Mouse (Mus musculus) adrenal gland, postnatal 36 days (tissue): Measurements from ENCODE around the gene Bag2. TPM values are rescaled to one million over a fixed set of nuclear protein-coding genes. Genes with fewer than 3 reads are reported as not detected.

Source experiments
- DNase-seq, 2 experiments: peaks; one replicate each; pipeline ENCODE4 v3.0.0; 2021; ENCODE audit warnings: mixed read lengths in 1 of 2
- long read RNA-seq, 2 experiments: library from polyadenylated mRNA; stranded (forward); transcript quantifications; one replicate each; pipeline ENCODE4 v2.0.0; 2021; ENCODE audit warnings: borderline sequencing depth in 2 of 2
- total RNA-seq, 2 experiments: library from RNA; stranded (reverse); gene quantifications; 2 replicates each; pipeline ENCODE4 v1.2.3; 2021

Gene Bag2
- 10 to 100 TPM; 14.6 to 17.0 TPM for total RNA-seq
- long read RNA-seq, experiment 1, transcript Bag2-201 (3 exons, 1,860 nt), result major isoform, 17 of 54 reads
- long read RNA-seq, experiment 1, partial matches to known transcripts, result 2 of 54 reads
- long read RNA-seq, experiment 1, other reads (novel, unspliced or antisense), result 35 of 54 reads
- long read RNA-seq, experiment 2, partial matches to known transcripts, result 1 of 8 reads
- long read RNA-seq, experiment 2, other reads (novel, unspliced or antisense), result 5 of 8 reads

GRCm38 (mm10) chr1:33757491-33758041 lies at the start of gene Bag2:
Bag2 (minus strand) TSS chr1:33757795.
- peak; percentile 82 to 88 for DNase-seq

- DNase-seq, result no peak
These were observed 45.7 kb upstream of the Bag2 start for GRCm38 (mm10) chr1:33803323-33803722.

- DNase-seq, result no peak
These were observed 42.0 kb upstream of the Bag2 start for GRCm38 (mm10) chr1:33799620-33800019.

- no peak for DNase-seq
These were observed 30.9 kb upstream of the Bag2 start for GRCm38 (mm10) chr1:33788493-33788892.

GRCm38 (mm10) chr1:33788072-33788471 lies 30.5 kb upstream of the Bag2 start:
- DNase-seq, result no peak

GRCm38 (mm10) chr1:33784561-33784960 lies 27.0 kb upstream of the Bag2 start:
- DNase-seq, result no peak

- DNase-seq, result no peak
These were observed 18.6 kb upstream of the Bag2 start for GRCm38 (mm10) chr1:33776175-33776611.

- DNase-seq, result no peak
These were observed 14.5 kb upstream of the Bag2 start for GRCm38 (mm10) chr1:33772106-33772505.

GRCm38 (mm10) chr1:33771621-33772020 lies 14.0 kb upstream of the Bag2 start:
- DNase-seq, result no peak

GRCm38 (mm10) chr1:33768827-33769226 lies 11.2 kb upstream of the Bag2 start:
- no peak for DNase-seq

GRCm38 (mm10) chr1:33768091-33768787 lies 10.6 kb upstream of the Bag2 start:
- peak in 1 of 2 experiments; percentile 24 for DNase-seq

GRCm38 (mm10) chr1:33766520-33767508 lies 9.2 kb upstream of the Bag2 start:
- DNase-seq, result no peak

- DNase-seq, result no peak
These were observed 8.0 kb upstream of the Bag2 start for GRCm38 (mm10) chr1:33765468-33766080.

- no peak for DNase-seq
These were observed 6.2 kb upstream of the Bag2 start for GRCm38 (mm10) chr1:33763826-33764225.

- DNase-seq, result no peak
These were observed 893 bp upstream of the Bag2 start for GRCm38 (mm10) chr1:33758488-33758887.

- DNase-seq, result peak in 1 of 2 experiments; percentile 9
These were observed 572 bp downstream of the Bag2 start for GRCm38 (mm10) chr1:33757033-33757413.

GRCm38 (mm10) chr1:33756258-33757032 lies 1.1 kb downstream of the Bag2 start:
- DNase-seq, result no peak

- DNase-seq, result no peak
These were observed 1.8 kb downstream of the Bag2 start for GRCm38 (mm10) chr1:33755799-33756198.

GRCm38 (mm10) chr1:33754965-33755735 lies 2.4 kb downstream of the Bag2 start:
- DNase-seq, result no peak

GRCm38 (mm10) chr1:33754089-33754488 lies 3.5 kb downstream of the Bag2 start:
- no peak for DNase-seq
